In the genomic region with DNA sequence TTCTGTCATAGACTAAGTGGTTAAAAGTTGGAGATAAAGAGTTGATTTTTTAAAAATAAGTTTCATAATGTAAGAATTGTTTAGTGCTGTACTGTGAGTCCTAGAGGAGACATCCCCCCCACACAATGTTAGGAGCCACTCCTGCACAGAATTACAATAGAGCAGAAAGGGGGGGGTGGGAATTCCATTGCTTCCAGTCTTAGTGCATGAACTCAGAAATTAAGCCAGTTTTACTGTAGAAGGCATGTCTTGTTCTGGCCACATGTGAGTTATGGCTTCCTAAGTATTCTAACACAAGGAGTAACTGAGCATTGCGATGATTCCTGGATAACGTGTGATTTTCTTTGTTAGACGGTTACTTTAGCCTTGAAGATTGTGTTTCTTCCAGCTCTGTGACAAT, we compare ENCODE assay signal across 8 mouse cellular contexts.
A peak's percentile ranks its signal among the peaks of the same experiment; 100 is the strongest.
ATAC-seq lines count a peak whose summit lies in the region.
"Had no signal": no experiment of that assay in that cellular context is flagged by ENCODE, and none has a peak within 500 bp of the region (broad histone marks: within the 10 kb centered on the region; RNA-seq: fewer than 3 reads in every experiment).

No protein-coding gene starts in this region.

- H3K27ac ChIP-seq in hindbrain, embryonic 15.5 days (replicated peaks) = no peak overlapping the region
- no peak overlapping the region for H3K27ac ChIP-seq in hindbrain, embryonic 12.5 days
- no peak overlapping the region for H3K27ac ChIP-seq in midbrain, embryonic 13.5 days
- H3K27ac ChIP-seq in midbrain, embryonic 15.5 days = no peak overlapping the region
- no peak overlapping the region for H3K27ac ChIP-seq in hindbrain, embryonic 16.5 days (ENCODE audit: low read depth, low read length)
- peak overlapping the region; percentile 16; the same call in 1 of the 2 replicates for H3K27ac ChIP-seq in stomach, embryonic 16.5 days (ENCODE audit: low read length)

- no peaks in the 10 kb centered on the region for H3K9me3 ChIP-seq in hindbrain, embryonic 15.5 days
- 0 out of 2 replicates have a peak, but pooled peaks cover 2% of the 10 kb centered on the region for H3K9me3 ChIP-seq in hindbrain, embryonic 12.5 days (replicated peaks)
- H3K9me3 ChIP-seq in midbrain, embryonic 13.5 days = 0 out of 2 replicates have a peak, but pooled peaks cover 4% of the 10 kb centered on the region
- no peaks in the 10 kb centered on the region for H3K9me3 ChIP-seq in midbrain, embryonic 15.5 days
- no peaks in the 10 kb centered on the region for H3K9me3 ChIP-seq in hindbrain, embryonic 16.5 days (ENCODE audit: control insufficient read depth, low read length)
- no peaks in the 10 kb centered on the region; the same call in 1 of the 2 replicates for H3K9me3 ChIP-seq in stomach, embryonic 16.5 days (replicated peaks; ENCODE audit: control insufficient read depth, low read length)

- ATAC-seq in hindbrain, embryonic 15.5 days (ENCODE audit: low FRiP score, low read depth) = no peak
- no peak for ATAC-seq in hindbrain, embryonic 12.5 days (ENCODE audit: low FRiP score)
- ATAC-seq in midbrain, embryonic 13.5 days = no peak
- no peak for ATAC-seq in midbrain, embryonic 15.5 days (replicated peaks)
- ATAC-seq in hindbrain, embryonic 16.5 days = no peak
- no peak for ATAC-seq in stomach, embryonic 16.5 days (ENCODE audit: insufficient read depth, low FRiP score)
- no peak for ATAC-seq in CD4-positive, CD25-positive, alpha-beta regulatory T cell, adult 4 months

- H3K4me1 ChIP-seq in hindbrain, embryonic 15.5 days (replicated peaks) = peaks cover 33% of the 10 kb centered on the region
- H3K4me1 ChIP-seq in hindbrain, embryonic 12.5 days = peaks cover 25% of the 10 kb centered on the region
- H3K4me1 ChIP-seq in midbrain, embryonic 13.5 days (replicated peaks) = peaks cover 21% of the 10 kb centered on the region
- H3K4me1 ChIP-seq in midbrain, embryonic 15.5 days = peaks cover 21% of the 10 kb centered on the region
- peaks cover 16% of the 10 kb centered on the region for H3K4me1 ChIP-seq in hindbrain, embryonic 16.5 days (ENCODE audit: control insufficient read depth, insufficient read depth, low read depth, low read length)
- peaks cover 16% of the 10 kb centered on the region for H3K4me1 ChIP-seq in stomach, embryonic 16.5 days (ENCODE audit: control insufficient read depth, insufficient read depth, low read length)

- H3K4me3 ChIP-seq in hindbrain, embryonic 15.5 days = no peak overlapping the region; the same call in 1 of the 2 replicates
- H3K4me3 ChIP-seq in hindbrain, embryonic 12.5 days = no peak overlapping the region
- H3K4me3 ChIP-seq in midbrain, embryonic 13.5 days (replicated peaks) = no peak overlapping the region
- H3K4me3 ChIP-seq in midbrain, embryonic 15.5 days = no peak overlapping the region
- H3K4me3 ChIP-seq in hindbrain, embryonic 16.5 days (ENCODE audit: low read length) = no peak overlapping the region
- peak overlapping the region; percentile 5 for H3K4me3 ChIP-seq in stomach, embryonic 16.5 days (replicated peaks; ENCODE audit: low read length)
- H3K4me3 ChIP-seq: erythroblast, embryonic 14.5 days had no signal

- no peaks in the 10 kb centered on the region for H3K27me3 ChIP-seq in hindbrain, embryonic 15.5 days
- H3K27me3 ChIP-seq in hindbrain, embryonic 12.5 days = no peaks in the 10 kb centered on the region
- H3K27me3 ChIP-seq in midbrain, embryonic 13.5 days = 0 out of 2 replicates have a peak, but pooled peaks cover 3% of the 10 kb centered on the region
- H3K27me3 ChIP-seq in midbrain, embryonic 15.5 days (replicated peaks) = no peaks in the 10 kb centered on the region
- no peaks in the 10 kb centered on the region for H3K27me3 ChIP-seq in hindbrain, embryonic 16.5 days (replicated peaks; ENCODE audit: control insufficient read depth, insufficient read depth, low read length)
- no peaks in the 10 kb centered on the region for H3K27me3 ChIP-seq in stomach, embryonic 16.5 days (ENCODE audit: control insufficient read depth, insufficient read depth, low read length)

- peak overlapping the region; percentile 62 for H3K4me2 ChIP-seq in hindbrain, embryonic 15.5 days
- H3K4me2 ChIP-seq in hindbrain, embryonic 12.5 days (replicated peaks) = no peak overlapping the region
- H3K4me2 ChIP-seq in midbrain, embryonic 13.5 days (replicated peaks) = 0 out of 2 replicates have a peak overlapping the region, but pooled peaks have one; percentile 9
- H3K4me2 ChIP-seq in midbrain, embryonic 15.5 days = no peak overlapping the region
- H3K4me2 ChIP-seq in hindbrain, embryonic 16.5 days (ENCODE audit: low read length) = peak overlapping the region; percentile 68
- H3K4me2 ChIP-seq in stomach, embryonic 16.5 days (ENCODE audit: low read depth, low read length) = peak overlapping the region; percentile 28

- WGBS in hindbrain, embryonic 15.5 days = 79% methylated on average over 3 of the region's 3 CpGs
- WGBS in hindbrain, embryonic 12.5 days = 82% methylated on average over 3 of the region's 3 CpGs
- WGBS in midbrain, embryonic 13.5 days = 83% methylated on average over 3 of the region's 3 CpGs
- 84% methylated on average over 3 of the region's 3 CpGs for WGBS in midbrain, embryonic 15.5 days
- 79% methylated on average over 3 of the region's 3 CpGs for WGBS in hindbrain, embryonic 16.5 days
- 43% methylated on average over 3 of the region's 3 CpGs for WGBS in stomach, embryonic 16.5 days

- H3K9ac ChIP-seq in hindbrain, embryonic 15.5 days = no peak overlapping the region
- H3K9ac ChIP-seq in hindbrain, embryonic 12.5 days = no peak overlapping the region
- no peak overlapping the region for H3K9ac ChIP-seq in midbrain, embryonic 13.5 days (replicated peaks)
- H3K9ac ChIP-seq in midbrain, embryonic 15.5 days = no peak overlapping the region
- H3K9ac ChIP-seq in hindbrain, embryonic 16.5 days (ENCODE audit: low read depth, low read length) = no peak overlapping the region
- no peak overlapping the region for H3K9ac ChIP-seq in stomach, embryonic 16.5 days (ENCODE audit: low read length)

- peaks cover 8% of the 10 kb centered on the region for H3K36me3 ChIP-seq in hindbrain, embryonic 15.5 days
- peaks cover 16% of the 10 kb centered on the region for H3K36me3 ChIP-seq in hindbrain, embryonic 12.5 days
- H3K36me3 ChIP-seq in midbrain, embryonic 13.5 days = peaks cover 11% of the 10 kb centered on the region
- H3K36me3 ChIP-seq in midbrain, embryonic 15.5 days (replicated peaks) = no peaks in the 10 kb centered on the region; the same call in 1 of the 2 replicates
- 0 out of 2 replicates have a peak, but pooled peaks cover 3% of the 10 kb centered on the region for H3K36me3 ChIP-seq in hindbrain, embryonic 16.5 days (ENCODE audit: control insufficient read depth, insufficient read depth, low read length)
- 0 out of 2 replicates have a peak, but pooled peaks cover 6% of the 10 kb centered on the region for H3K36me3 ChIP-seq in stomach, embryonic 16.5 days (ENCODE audit: control insufficient read depth, insufficient read depth, low read length)

Comparison
In these comparisons a context has a peak if more than half of its experiments do, and no peak if none do; other contexts are left out.
1. H3K4me2 ChIP-seq: peak in hindbrain, embryonic 15.5 days (single experiment), midbrain, embryonic 13.5 days (single experiment), hindbrain, embryonic 16.5 days (single experiment) and stomach, embryonic 16.5 days (single experiment); none in hindbrain, embryonic 12.5 days (single experiment) and midbrain, embryonic 15.5 days (single experiment).